Comparison of ENCODE assay signal across 19 mouse cellular contexts in genomic region chr12:69877842-69878363, GRCm38 (mm10). TPM values are rescaled to one million over a fixed set of nuclear protein-coding genes. Genes with fewer than 3 reads are reported as not detected.
DNase-seq lines count a peak whose midpoint lies in the region; TF ChIP-seq lines count a peak whose summit lies in the region.
"Had no signal": no experiment of that assay in that cellular context is flagged by ENCODE, and none has a peak within 500 bp of the region (broad histone marks: within the 10 kb centered on the region; RNA-seq: fewer than 3 reads in every experiment).

No protein-coding gene starts in this region.

- H3K27ac ChIP-seq in kidney, adult 2 months (ENCODE audit: insufficient read depth, low read depth, low read length) = peak overlapping the region; percentile 10; the same call in 1 of the 2 replicates
- H3K27ac ChIP-seq in hindbrain, embryonic 10.5 days = no peak overlapping the region
- H3K27ac ChIP-seq: forebrain, embryonic 15.5 days had no signal

- no peaks in the 10 kb centered on the region for H3K9me3 ChIP-seq in hindbrain, embryonic 10.5 days
- H3K9me3 ChIP-seq: forebrain, embryonic 15.5 days; limb, embryonic 12.5 days had no signal

- 72% methylated on average over 9 of the region's 9 CpGs for WGBS in kidney, adult 2 months
- 93% methylated on average over 9 of the region's 9 CpGs for WGBS in hindbrain, embryonic 10.5 days

- TF ChIP-seq POLR2A in kidney, adult 2 months (IDR thresholded peaks at IDR 0.05; ENCODE audit: low read depth, low read length) = no peak

- DNase-seq in kidney, adult 2 months = no peak
- DNase-seq in kidney, postnatal 10 days = no peak
- DNase-seq in retina, postnatal 1 day = peak; percentile 29
- no peak for DNase-seq in retina, embryonic 14.5 days (ENCODE audit: low spot score)
- peak; percentile 87 for DNase-seq in gonadal fat pad, adult 2 months (ENCODE audit: low read depth)
- no peak for DNase-seq in frontal cortex, adult 2 months (ENCODE audit: extremely low spot score in 1 of 2, low spot score in 1 of 2)
- DNase-seq in hindbrain, embryonic 10.5 days (ENCODE audit: low spot score) = no peak
- DNase-seq: B cell, adult 2 months; cerebellum, adult 8-10 months; heart, adult 18-20 months; kidney, adult 11 months; kidney, postnatal 14 days; lung, embryonic 14.5 days; lung, postnatal 4 days; spleen, adult 18-20 months; thymus, postnatal 36 days had no signal

- no peak for TF ChIP-seq CTCF in kidney, adult 2 months (conservative IDR thresholded peaks at IDR 0.05; ENCODE audit: insufficient read depth, insufficient read length, low read depth, low read length)

- no peaks in the 10 kb centered on the region for H3K27me3 ChIP-seq in kidney, adult 2 months (replicated peaks; ENCODE audit: control insufficient read depth, insufficient read depth, low read length)
- no peaks in the 10 kb centered on the region for H3K27me3 ChIP-seq in hindbrain, embryonic 10.5 days (ENCODE audit: insufficient read depth, poor library complexity, severe bottlenecking)
- H3K27me3 ChIP-seq: forebrain, embryonic 15.5 days; limb, embryonic 12.5 days had no signal

- H3K36me3 ChIP-seq in kidney, adult 2 months (ENCODE audit: control insufficient read depth, insufficient read depth, low read length) = no peaks in the 10 kb centered on the region
- no peaks in the 10 kb centered on the region for H3K36me3 ChIP-seq in hindbrain, embryonic 10.5 days
- H3K36me3 ChIP-seq: forebrain, embryonic 15.5 days had no signal

- peaks cover 29% of the 10 kb centered on the region for H3K4me1 ChIP-seq in kidney, adult 2 months (ENCODE audit: control insufficient read depth, insufficient read depth, low read length)
- H3K4me1 ChIP-seq in hindbrain, embryonic 10.5 days (replicated peaks) = peaks cover 32% of the 10 kb centered on the region

- no peak overlapping the region for H3K4me3 ChIP-seq in kidney, adult 2 months (ENCODE audit: insufficient read depth, low read depth, low read length)
- no peak overlapping the region for H3K4me3 ChIP-seq in hindbrain, embryonic 10.5 days
- H3K4me3 ChIP-seq: erythroblast, embryonic 14.5 days; forebrain, embryonic 15.5 days; limb, embryonic 12.5 days had no signal

RNA-seq across cellular contexts. Expression of gene Atl1, which starts 14.5 kb away (rescaled TPM):
- polyA plus RNA-seq in kidney, adult 2 months (2012; rRNA removed) = 0.95 and 2.1 TPM in 2 replicates
- 1.2 and 1.6 TPM in 2 replicates for polyA plus RNA-seq in gonadal fat pad, adult 2 months (2012; rRNA removed)
- polyA plus RNA-seq in frontal cortex, adult 2 months (2012; rRNA removed) = 90.2 and 117 TPM in 2 replicates
- 22.5 and 45.8 TPM in 2 replicates for polyA plus RNA-seq in hindbrain, embryonic 10.5 days (2016; fragmentation: Nextera tagmentation; extraction: Ambion mirVana)

RNA-seq across cellular contexts. Expression of gene Map4k5, which starts 15.1 kb away (rescaled TPM):
- polyA plus RNA-seq in kidney, adult 2 months (2012; rRNA removed) = 6.3 and 6.5 TPM in 2 replicates
- polyA plus RNA-seq in gonadal fat pad, adult 2 months (2012; rRNA removed) = 6.3 and 9.4 TPM in 2 replicates
- polyA plus RNA-seq in frontal cortex, adult 2 months (2012; rRNA removed) = 26.0 and 28.8 TPM in 2 replicates
- polyA plus RNA-seq in hindbrain, embryonic 10.5 days (2016; fragmentation: Nextera tagmentation; extraction: Ambion mirVana) = 23.2 and 25.2 TPM in 2 replicates

Comparison
In these comparisons a context has a peak if more than half of its experiments do, and no peak if none do; other contexts are left out.
1. DNase-seq: peak in retina, postnatal 1 day (single experiment) and gonadal fat pad, adult 2 months (single experiment); none in kidney, adult 2 months (single experiment), kidney, postnatal 10 days (single experiment), retina, embryonic 14.5 days (single experiment), frontal cortex, adult 2 months (0 of 2) and hindbrain, embryonic 10.5 days (single experiment).